Mouse (Mus musculus) liver, embryonic 14.5 days (tissue): ENCODE data around the gene Trat1. TPM values are rescaled to one million over a fixed set of nuclear protein-coding genes. Genes with fewer than 3 reads are reported as not detected.

Experiments
- ATAC-seq: fragments of 200-750 bp; cut with Nextera tagmentation; 2 replicates; pipeline ENCODE4 v1.8.0; 2017; ENCODE audit warnings: moderate number of reproducible peaks, mild to moderate bottlenecking, moderate library complexity; ENCODE audit not compliant: insufficient read depth
- DNase-seq, 3 experiments: peaks; one replicate each; pipeline ENCODE4 v3.0.0-alpha.2; 2012 to 2013; ENCODE audit warnings: low read depth in 3 of 3, low spot score in 3 of 3
- H3K27ac ChIP-seq: fragments of 300-500 bp; sonication (generic); 2 replicates; pipeline ENCODE4 v1.5.1; 2014; ENCODE audit warnings: moderate library complexity, mild to moderate bottlenecking, control low read depth, inconsistent platforms
- H3K27me3 ChIP-seq: fragments of 300-500 bp; sonication (generic); 2 replicates; pipeline ENCODE4 v1.6.1; 2014; ENCODE audit warnings: mild to moderate bottlenecking, low read length, moderate library complexity; ENCODE audit not compliant: control insufficient read depth, insufficient read depth
- H3K36me3 ChIP-seq: fragments of 300-500 bp; sonication (generic); replicated peaks from 2 replicates; pipeline ENCODE4 v1.6.1; 2014; ENCODE audit warnings: low read depth; ENCODE audit not compliant: control insufficient read depth, insufficient read depth
- H3K4me1 ChIP-seq, 2 experiments: fragments of 200-500 bp in 1 of 2; fragments of 300-500 bp in 1 of 2; sonication (generic) in 1 of 2; replicated peaks; 2 replicates each; pipeline ENCODE4 v1.6.1; 2012 to 2014; ENCODE audit warnings: antibody characterized with exemption in 1 of 2, inconsistent platforms in 1 of 2, low read length in 1 of 2; ENCODE audit not compliant: control insufficient read depth in 2 of 2, insufficient read depth in 2 of 2
- H3K4me2 ChIP-seq: fragments of 300-500 bp; sonication (generic); 2 replicates; pipeline ENCODE4 v1.6.1; 2014; ENCODE audit warnings: low read depth, mild to moderate bottlenecking, control low read depth, moderate library complexity
- H3K4me3 ChIP-seq, 2 experiments: fragments of 200-500 bp in 1 of 2; fragments of 300-500 bp in 1 of 2; sonication (generic) in 1 of 2; 2 replicates each; pipeline ENCODE4 v1.5.1; 2012 to 2014; ENCODE audit warnings: low read depth in 2 of 2, low read length in 2 of 2, mild to moderate bottlenecking in 2 of 2, control low read depth in 1 of 2, inconsistent platforms in 1 of 2, moderate library complexity in 1 of 2; ENCODE audit not compliant: insufficient read depth in 1 of 2
- H3K9ac ChIP-seq: fragments of 300-500 bp; sonication (generic); replicated peaks from 2 replicates; pipeline ENCODE4 v1.6.1; 2014; ENCODE audit warnings: mild to moderate bottlenecking, control low read depth, moderate library complexity
- H3K9me3 ChIP-seq: fragments of 300-500 bp; sonication (generic); 2 replicates; pipeline ENCODE4 v1.6.1; 2016; ENCODE audit warnings: low read length, mixed read lengths; ENCODE audit not compliant: control insufficient read depth
- CTCF ChIP-seq: IDR thresholded peaks from 2 replicates; pipeline ENCODE4 v1.5.1; 2016; ENCODE audit warnings: antibody characterized with exemption, low read depth, control low read depth
- EP300 ChIP-seq: IDR thresholded peaks from 2 replicates; pipeline ENCODE4 v1.6.1; 2016; ENCODE audit warnings: antibody characterized with exemption, low read depth
- WGBS: fragments of 180-500 bp; shearing (Covaris S2); extraction: QIAGEN DNeasy Blood & Tissue Kit; methylation state at CpG from one replicate; pipeline ENCODE4 v1.1.7; 2014; ENCODE audit not compliant: insufficient replicate concordance; 5-methylcytosine and 5-hydroxymethylcytosine counted together
- polyA plus RNA-seq, 2 experiments: library from polyadenylated mRNA; depleted of rRNA in 1 of 2; stranded (reverse) in 1 of 2; unstranded in 1 of 2; fragments of >200 nt; fragmentation: Nextera tagmentation in 1 of 2; extraction: Ambion mirVana in 1 of 2; gene quantifications; 2 replicates each; pipeline versions ENCODE4 v1.2.1 to v1.2.3; 2012 to 2014

Gene Trat1
- polyA plus RNA-seq, 2 experiments = not detected

DNA sequence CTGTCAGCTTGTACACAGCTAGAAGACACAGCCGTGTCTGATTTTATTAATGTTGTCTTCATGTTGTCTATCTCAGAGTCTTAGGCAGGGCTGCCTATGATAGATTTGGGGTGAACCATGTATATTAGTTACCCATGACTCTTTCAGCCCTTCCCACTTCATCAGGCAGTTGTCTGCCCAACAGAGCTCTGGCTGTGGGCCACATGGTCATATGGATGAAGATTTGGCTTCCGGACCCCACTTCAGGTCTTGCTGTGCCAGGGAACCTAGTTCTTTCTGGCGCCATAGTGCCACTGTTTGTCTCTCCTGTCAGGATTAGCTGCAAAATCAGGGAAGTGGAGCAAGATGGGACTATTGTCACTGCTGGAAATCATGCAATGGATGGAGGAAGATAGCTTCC lies 69.9 kb downstream of the Trat1 start:
- Histone ChIP-seq H3K4me1 (no peaks in the 10 kb centered on the region), H3K9me3 (no peaks in the 10 kb centered on the region)
- DNase-seq = no peak

More for the DNA sequence above, 69.9 kb downstream of the Trat1 start:
- ATAC-seq = no peak
- no peak overlapping the region for H3K4me3 ChIP-seq
- H3K27ac ChIP-seq = no peak overlapping the region
- H3K36me3 ChIP-seq = no peaks in the 10 kb centered on the region
- TF ChIP-seq EP300 (no peak), CTCF (no peak)
- no peak overlapping the region for H3K4me2 ChIP-seq
- 66% methylated on average over 3 of the region's 3 CpGs for WGBS
- H3K27me3 ChIP-seq = no peaks in the 10 kb centered on the region
- no peak overlapping the region for H3K9ac ChIP-seq

Other genes with a start within 250 kb of the Trat1 start
- not detected in 2 replicates for gene Retnlb, start 44.8 kb upstream of the Trat1 start, polyA plus RNA-seq (2012; rRNA removed)
- not detected in 2 replicates for gene Retnlb, start 44.8 kb upstream of the Trat1 start, polyA plus RNA-seq (2014; fragmentation: Nextera tagmentation; extraction: Ambion mirVana)
- not detected in 2 replicates for gene Retnla, start 70.5 kb upstream of the Trat1 start, polyA plus RNA-seq (2012; rRNA removed)
- gene Retnla, start 70.5 kb upstream of the Trat1 start, polyA plus RNA-seq (2014; fragmentation: Nextera tagmentation; extraction: Ambion mirVana) = not detected in 2 replicates
- gene Retnlg, start 100.6 kb upstream of the Trat1 start, polyA plus RNA-seq (2012; rRNA removed) = 2.2 and 3.1 TPM in 2 replicates
- 2.4 and 3.2 TPM in 2 replicates for gene Retnlg, start 100.6 kb upstream of the Trat1 start, polyA plus RNA-seq (2014; fragmentation: Nextera tagmentation; extraction: Ambion mirVana)
- gene Dzip3, start 222.1 kb upstream of the Trat1 start, polyA plus RNA-seq (2012; rRNA removed) = 5.3 and 5.8 TPM in 2 replicates
- 5.8 and 7.9 TPM in 2 replicates for gene Dzip3, start 222.1 kb upstream of the Trat1 start, polyA plus RNA-seq (2014; fragmentation: Nextera tagmentation; extraction: Ambion mirVana)
- 13.5 and 20.8 TPM in 2 replicates for gene Cip2a, start 222.2 kb upstream of the Trat1 start, polyA plus RNA-seq (2012; rRNA removed)
- gene Cip2a, start 222.2 kb upstream of the Trat1 start, polyA plus RNA-seq (2014; fragmentation: Nextera tagmentation; extraction: Ambion mirVana) = 21.4 and 24.4 TPM in 2 replicates